21 mouse cellular contexts compared by ENCODE assay signal in the genomic region with DNA sequence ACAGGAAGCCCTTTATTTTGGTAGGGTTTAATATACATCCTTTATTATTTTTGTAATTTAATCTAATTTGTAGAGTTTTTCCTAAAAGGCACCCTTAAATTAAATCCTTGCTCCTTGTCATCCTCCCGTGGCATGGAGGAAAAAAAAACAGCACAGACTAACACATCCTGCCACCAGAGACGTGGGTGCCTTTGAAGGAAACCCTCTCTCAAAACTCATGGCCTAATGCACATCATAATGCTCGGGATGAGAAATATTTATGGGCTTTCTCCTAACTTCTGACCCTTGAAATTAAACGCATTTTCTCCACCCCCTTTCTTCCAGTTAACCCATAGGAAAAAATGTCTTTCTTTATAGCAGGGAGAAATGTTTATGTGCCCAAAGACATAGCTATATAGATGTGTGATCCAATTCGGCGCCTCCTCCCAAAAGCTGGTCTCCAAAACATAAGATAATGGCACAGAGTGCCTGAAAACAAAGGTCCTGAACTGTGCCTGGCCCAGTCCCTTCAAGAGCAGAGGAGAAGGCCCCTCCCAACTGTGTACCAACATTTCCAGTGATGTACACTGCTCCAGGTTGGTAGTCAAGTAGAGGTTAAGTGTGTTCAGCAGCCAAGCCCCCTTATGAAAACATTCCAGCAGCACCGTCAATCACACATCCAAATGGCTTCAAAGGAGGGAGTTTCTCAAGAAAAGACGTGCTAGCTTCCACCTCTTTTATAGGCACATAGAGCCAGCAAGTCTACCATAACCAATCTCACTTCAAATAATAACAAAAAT.
DNase-seq lines count a peak whose midpoint lies in the region; ATAC-seq and TF ChIP-seq lines count a peak whose summit lies in the region.
"Had no signal": no experiment of that assay in that cellular context is flagged by ENCODE, and none has a peak within 500 bp of the region (broad histone marks: within the 10 kb centered on the region; RNA-seq: fewer than 3 reads in every experiment).

No protein-coding gene starts in this region.

- 0 out of 2 replicates have a peak overlapping the region, but pooled peaks have one; percentile 23 for H3K27ac ChIP-seq in hindbrain, embryonic 13.5 days
- H3K27ac ChIP-seq in hindbrain, embryonic 14.5 days, result no peak overlapping the region
- H3K27ac ChIP-seq in lung, postnatal 0 days (ENCODE audit: low read length), result no peak overlapping the region
- H3K27ac ChIP-seq in limb, embryonic 12.5 days, result peak overlapping the region; percentile 37; the same call in 1 of the 2 replicates
- H3K27ac ChIP-seq in liver, postnatal 0 days (ENCODE audit: low read depth), result no peak overlapping the region
- H3K27ac ChIP-seq: gastrocnemius, adult 2 months; heart, embryonic 13.5 days; liver, embryonic 13.5 days had no signal

- no peak for TF ChIP-seq EP300 in lung, postnatal 0 days (IDR thresholded peaks at IDR 0.05)
- no peak for TF ChIP-seq EP300 in liver, postnatal 0 days (IDR thresholded peaks at IDR 0.05; ENCODE audit: low read depth)

- no peak overlapping the region for H3K9ac ChIP-seq in hindbrain, embryonic 13.5 days
- H3K9ac ChIP-seq in hindbrain, embryonic 14.5 days, result no peak overlapping the region
- no peak overlapping the region for H3K9ac ChIP-seq in lung, postnatal 0 days (replicated peaks; ENCODE audit: low read depth)
- H3K9ac ChIP-seq in limb, embryonic 12.5 days (replicated peaks), result no peak overlapping the region
- no peak overlapping the region for H3K9ac ChIP-seq in liver, postnatal 0 days (replicated peaks)
- H3K9ac ChIP-seq: forebrain, postnatal 0 days; heart, embryonic 13.5 days; liver, embryonic 13.5 days had no signal

- DNase-seq in hindbrain, embryonic 14.5 days (ENCODE audit: low spot score), result no peak
- DNase-seq in lung, postnatal 0 days (ENCODE audit: low spot score), result peak; percentile 5
- DNase-seq in lung, adult 18-20 months, result no peak
- DNase-seq in embryo, embryonic 11 days, result peak; percentile 29
- DNase-seq in liver, postnatal 0 days, result no peak
- DNase-seq in left cerebral cortex, adult 9 months (ENCODE audit: low spot score in 2 of 2), result no peak
- DNase-seq: adrenal gland, adult 2 months; cerebellum, postnatal 10 days; forebrain, postnatal 0 days; gastrocnemius, adult 2 months; heart, postnatal 4 days; kidney, postnatal 4 days; liver, embryonic 13.5 days; lung, postnatal 36 days; midbrain, embryonic 14.5 days; thymus, adult 2 months had no signal

- no peak overlapping the region for H3K4me2 ChIP-seq in hindbrain, embryonic 13.5 days
- H3K4me2 ChIP-seq in hindbrain, embryonic 14.5 days (replicated peaks), result no peak overlapping the region
- H3K4me2 ChIP-seq in lung, postnatal 0 days (replicated peaks; ENCODE audit: low read depth, low read length), result no peak overlapping the region
- peak overlapping the region; percentile 10; the same call in 1 of the 2 replicates for H3K4me2 ChIP-seq in limb, embryonic 12.5 days
- no peak overlapping the region for H3K4me2 ChIP-seq in liver, postnatal 0 days (ENCODE audit: low read depth, low read length)
- H3K4me2 ChIP-seq: heart, embryonic 13.5 days; liver, embryonic 13.5 days had no signal

- peaks cover 20% of the 10 kb centered on the region for H3K4me1 ChIP-seq in hindbrain, embryonic 13.5 days (replicated peaks)
- H3K4me1 ChIP-seq in hindbrain, embryonic 14.5 days (replicated peaks; ENCODE audit: control insufficient read depth, insufficient read depth, low read length), result peaks cover 19% of the 10 kb centered on the region; the same call in 1 of the 2 replicates
- H3K4me1 ChIP-seq in lung, postnatal 0 days (ENCODE audit: insufficient read depth, low read depth, low read length), result no peaks in the 10 kb centered on the region
- H3K4me1 ChIP-seq in limb, embryonic 12.5 days (replicated peaks), result peaks cover 29% of the 10 kb centered on the region
- H3K4me1 ChIP-seq in liver, postnatal 0 days (ENCODE audit: insufficient read depth), result no peaks in the 10 kb centered on the region
- H3K4me1 ChIP-seq: liver, embryonic 13.5 days had no signal

- no peaks in the 10 kb centered on the region for H3K36me3 ChIP-seq in hindbrain, embryonic 13.5 days
- H3K36me3 ChIP-seq in hindbrain, embryonic 14.5 days (replicated peaks; ENCODE audit: control insufficient read depth, insufficient read depth), result no peaks in the 10 kb centered on the region
- no peaks in the 10 kb centered on the region for H3K36me3 ChIP-seq in lung, postnatal 0 days (ENCODE audit: insufficient read depth, low read length)
- no peaks in the 10 kb centered on the region for H3K36me3 ChIP-seq in limb, embryonic 12.5 days
- H3K36me3 ChIP-seq in liver, postnatal 0 days (replicated peaks; ENCODE audit: insufficient read depth, low read length), result no peaks in the 10 kb centered on the region
- H3K36me3 ChIP-seq: heart, embryonic 13.5 days; liver, embryonic 13.5 days had no signal

- H3K27me3 ChIP-seq in hindbrain, embryonic 13.5 days, result no peaks in the 10 kb centered on the region
- no peaks in the 10 kb centered on the region for H3K27me3 ChIP-seq in hindbrain, embryonic 14.5 days (ENCODE audit: control insufficient read depth, insufficient read depth, low read length)
- H3K27me3 ChIP-seq in lung, postnatal 0 days (replicated peaks; ENCODE audit: insufficient read depth, low read length), result no peaks in the 10 kb centered on the region
- no peaks in the 10 kb centered on the region for H3K27me3 ChIP-seq in limb, embryonic 12.5 days
- no peaks in the 10 kb centered on the region for H3K27me3 ChIP-seq in liver, postnatal 0 days (ENCODE audit: insufficient read depth, low read length)
- H3K27me3 ChIP-seq: CH12.LX; heart, embryonic 13.5 days; liver, embryonic 13.5 days had no signal

- no peak for ATAC-seq in hindbrain, embryonic 13.5 days (ENCODE audit: low FRiP score)
- no peak; the same call in 1 of the 2 replicates for ATAC-seq in hindbrain, embryonic 14.5 days (ENCODE audit: low FRiP score)
- no peak for ATAC-seq in lung, postnatal 0 days
- no peak for ATAC-seq in limb, embryonic 12.5 days (ENCODE audit: insufficient number of reproducible peaks, insufficient read depth, low FRiP score, low TSS enrichment, low read depth)
- ATAC-seq in liver, postnatal 0 days, result no peak
- ATAC-seq: forebrain, postnatal 0 days; inflammation-experienced regulatory T-cells, adult 6 months had no signal

- TF ChIP-seq CTCF in lung, postnatal 0 days (IDR thresholded peaks at IDR 0.05), result no peak
- TF ChIP-seq CTCF in liver, postnatal 0 days (IDR thresholded peaks at IDR 0.05; ENCODE audit: low read depth), result no peak

- no peaks in the 10 kb centered on the region for H3K9me3 ChIP-seq in hindbrain, embryonic 13.5 days
- H3K9me3 ChIP-seq in hindbrain, embryonic 14.5 days (ENCODE audit: control insufficient read depth, low read length), result no peaks in the 10 kb centered on the region
- H3K9me3 ChIP-seq in lung, postnatal 0 days (ENCODE audit: low read length), result no peaks in the 10 kb centered on the region
- H3K9me3 ChIP-seq in limb, embryonic 12.5 days, result no peaks in the 10 kb centered on the region
- H3K9me3 ChIP-seq in liver, postnatal 0 days (ENCODE audit: low read length), result no peaks in the 10 kb centered on the region; the same call in 1 of the 2 replicates
- H3K9me3 ChIP-seq: heart, embryonic 13.5 days; liver, embryonic 13.5 days had no signal

- WGBS in hindbrain, embryonic 13.5 days, result 58% methylated on average over 8 of the region's 8 CpGs
- 63% methylated on average over 8 of the region's 8 CpGs for WGBS in hindbrain, embryonic 14.5 days
- 33% methylated on average over 8 of the region's 8 CpGs for WGBS in lung, postnatal 0 days
- 25% methylated on average over 8 of the region's 8 CpGs for WGBS in limb, embryonic 12.5 days
- WGBS in liver, postnatal 0 days (ENCODE audit: insufficient replicate concordance), result 66% methylated on average over 8 of the region's 8 CpGs

- H3K4me3 ChIP-seq in hindbrain, embryonic 13.5 days, result no peak overlapping the region
- no peak overlapping the region for H3K4me3 ChIP-seq in hindbrain, embryonic 14.5 days (replicated peaks; ENCODE audit: low read length)
- no peak overlapping the region for H3K4me3 ChIP-seq in lung, postnatal 0 days (ENCODE audit: low read depth, low read length)
- H3K4me3 ChIP-seq in limb, embryonic 12.5 days (replicated peaks), result no peak overlapping the region
- H3K4me3 ChIP-seq in liver, postnatal 0 days (ENCODE audit: low read depth, low read length), result no peak overlapping the region
- H3K4me3 ChIP-seq: gastrocnemius, adult 2 months; heart, embryonic 13.5 days; liver, embryonic 13.5 days had no signal

Comparison
In these comparisons a context has a peak if more than half of its experiments do, and no peak if none do; other contexts are left out.
1. H3K27ac ChIP-seq: peak in hindbrain, embryonic 13.5 days (single experiment) and limb, embryonic 12.5 days (single experiment); none in hindbrain, embryonic 14.5 days (single experiment), lung, postnatal 0 days (single experiment) and liver, postnatal 0 days (single experiment).
2. DNase-seq: peak in lung, postnatal 0 days (single experiment) and embryo, embryonic 11 days (single experiment); none in hindbrain, embryonic 14.5 days (single experiment), lung, adult 18-20 months (0 of 2), liver, postnatal 0 days (single experiment) and left cerebral cortex, adult 9 months (0 of 2).